Comparison of ENCODE assay signal across 19 mouse cellular contexts in genomic region chr19:60598025-60598697, GRCm38 (mm10). TPM values are rescaled to one million over a fixed set of nuclear protein-coding genes. Genes with fewer than 3 reads are reported as not detected.
DNase-seq lines count a peak whose midpoint lies in the region; ATAC-seq and TF ChIP-seq lines count a peak whose summit lies in the region.
"Had no signal": no experiment of that assay in that cellular context is flagged by ENCODE, and none has a peak within 500 bp of the region (broad histone marks: within the 10 kb centered on the region; RNA-seq: fewer than 3 reads in every experiment).

No protein-coding gene starts in this region.

- no peak for TF ChIP-seq POLR2A in bone marrow macrophage, adult 2 months (IDR thresholded peaks at IDR 0.05; ENCODE audit: borderline replicate concordance, low read depth, low read length)

- 87% methylated on average over 8 of the region's 8 CpGs for WGBS in kidney, embryonic 15.5 days
- 89% methylated on average over 8 of the region's 8 CpGs for WGBS in midbrain, postnatal 0 days

- peak; percentile 33 for DNase-seq in heart, adult 8-10 months (ENCODE audit: low spot score)
- DNase-seq in heart, postnatal 4 days: no peak
- DNase-seq in neural tube, embryonic 10.5 days (ENCODE audit: extremely low spot score, low spot score): no peak
- DNase-seq in midbrain, postnatal 0 days (ENCODE audit: low spot score): no peak
- DNase-seq: adrenal gland, postnatal 14 days; cerebellum, adult 2 months; cerebellum, postnatal 10 days; gastrocnemius, adult 2 months; gastrocnemius, postnatal 25 days had no signal

- peak; percentile 81 for ATAC-seq in megakaryocyte, adult 5-6 weeks (ENCODE audit: poor library complexity, severe bottlenecking)
- no peak for ATAC-seq in kidney, embryonic 15.5 days (replicated peaks; ENCODE audit: low FRiP score)
- no peak for ATAC-seq in midbrain, postnatal 0 days (ENCODE audit: low FRiP score)
- ATAC-seq: activated CD4-positive, CD25-positive, alpha-beta regulatory T cell, adult 4 months; forebrain, embryonic 14.5 days; hindbrain, embryonic 16.5 days; Patski had no signal

- no peak for TF ChIP-seq CTCF in bone marrow macrophage, adult 2 months (IDR thresholded peaks at IDR 0.05; ENCODE audit: low read depth, low read length)
- no peak for TF ChIP-seq CTCF in midbrain, postnatal 0 days (IDR thresholded peaks at IDR 0.05)

- no peaks in the 10 kb centered on the region for H3K36me3 ChIP-seq in kidney, embryonic 15.5 days
- no peaks in the 10 kb centered on the region for H3K36me3 ChIP-seq in midbrain, postnatal 0 days (ENCODE audit: insufficient read depth, low read length)
- H3K36me3 ChIP-seq: embryonic facial prominence, embryonic 10.5 days; heart, embryonic 12.5 days had no signal

- H3K27ac ChIP-seq in bone marrow macrophage, adult 2 months (ENCODE audit: insufficient read depth, low read depth, low read length): peak overlapping the region; percentile 98
- H3K27ac ChIP-seq in kidney, embryonic 15.5 days: no peak overlapping the region
- no peak overlapping the region for H3K27ac ChIP-seq in midbrain, postnatal 0 days (ENCODE audit: low read depth, low read length)
- H3K27ac ChIP-seq: embryonic facial prominence, embryonic 10.5 days; gastrocnemius, adult 2 months had no signal

- no peak overlapping the region for H3K9ac ChIP-seq in kidney, embryonic 15.5 days
- H3K9ac ChIP-seq in midbrain, postnatal 0 days (replicated peaks; ENCODE audit: low read length, poor library complexity, severe bottlenecking): no peak overlapping the region
- H3K9ac ChIP-seq: heart, embryonic 12.5 days had no signal

- no peaks in the 10 kb centered on the region for H3K9me3 ChIP-seq in kidney, embryonic 15.5 days (replicated peaks)
- H3K9me3 ChIP-seq in midbrain, postnatal 0 days (ENCODE audit: low read length): no peaks in the 10 kb centered on the region
- H3K9me3 ChIP-seq: embryonic facial prominence, embryonic 10.5 days; heart, embryonic 12.5 days had no signal

- no peak overlapping the region for H3K4me2 ChIP-seq in kidney, embryonic 15.5 days
- H3K4me2 ChIP-seq in midbrain, postnatal 0 days (ENCODE audit: low read depth, low read length, poor library complexity, severe bottlenecking): no peak overlapping the region
- H3K4me2 ChIP-seq: heart, embryonic 12.5 days had no signal

- H3K4me3 ChIP-seq in bone marrow macrophage, adult 2 months (ENCODE audit: insufficient read depth, low read length): peak overlapping the region; percentile 57
- no peak overlapping the region for H3K4me3 ChIP-seq in kidney, embryonic 15.5 days (replicated peaks)
- no peak overlapping the region for H3K4me3 ChIP-seq in midbrain, postnatal 0 days (ENCODE audit: low read depth, low read length)
- H3K4me3 ChIP-seq: embryonic facial prominence, embryonic 10.5 days; gastrocnemius, adult 2 months; heart, embryonic 12.5 days had no signal

- H3K27me3 ChIP-seq in kidney, embryonic 15.5 days: no peaks in the 10 kb centered on the region
- no peaks in the 10 kb centered on the region for H3K27me3 ChIP-seq in midbrain, postnatal 0 days (ENCODE audit: insufficient read depth, low read length)
- H3K27me3 ChIP-seq: CH12.LX; heart, embryonic 12.5 days; Patski had no signal

- peaks cover 27% of the 10 kb centered on the region for H3K4me1 ChIP-seq in bone marrow macrophage, adult 2 months (ENCODE audit: control insufficient read depth, insufficient read depth, low read length)
- H3K4me1 ChIP-seq in kidney, embryonic 15.5 days: no peaks in the 10 kb centered on the region
- no peaks in the 10 kb centered on the region for H3K4me1 ChIP-seq in midbrain, postnatal 0 days (ENCODE audit: insufficient read depth, low read length)
- H3K4me1 ChIP-seq: embryonic facial prominence, embryonic 10.5 days; heart, embryonic 12.5 days had no signal

RNA-seq across cellular contexts. Expression of gene Cacul1, which starts 17.3 kb away (rescaled TPM):
- total RNA-seq in heart, adult 8-10 months (2022): 10 to 100 TPM; 24.8 to 30.4 (median 27.9) TPM
- 10 to 100 TPM; 28.9 to 29.6 TPM for total RNA-seq in heart, postnatal 4 days (2021)
- 60.7 and 62.0 TPM in 2 replicates for polyA plus RNA-seq in bone marrow macrophage, adult 2 months (2012; ENCODE audit: insufficient read depth, insufficient read length, missing spikeins)
- total RNA-seq in megakaryocyte, adult 5-6 weeks (2015): 25.5 and 33.0 TPM in 2 replicates
- total RNA-seq in megakaryocyte, adult 5-6 weeks (2017): 34.6 and 38.5 TPM in 2 replicates
- polyA plus RNA-seq in kidney, embryonic 15.5 days (2015; fragmentation: Nextera tagmentation; extraction: Ambion mirVana): 24.7 and 24.9 TPM in 2 replicates
- 60.6 and 66.3 TPM in 2 replicates for total RNA-seq in midbrain, postnatal 0 days (2014; rRNA removed)
- 12.2 and 14.9 TPM in 2 replicates for polyA plus RNA-seq in midbrain, postnatal 0 days (2015; fragmentation: Nextera tagmentation; extraction: Ambion mirVana)
